Mouse (Mus musculus) testis, adult 2 months (tissue): ENCODE results near the gene Riiad1.

ENCODE experiments used
- CTCF ChIP-seq: fragments of 200-500 bp; IDR thresholded peaks from 2 replicates; pipeline ENCODE4 v1.5.1; 2012; ENCODE audit warnings: low read depth, mild to moderate bottlenecking, inconsistent platforms, low read length, moderate library complexity; ENCODE audit not compliant: control insufficient read depth, insufficient read depth, insufficient replicate concordance
- POLR2A ChIP-seq: fragments of 200-500 bp; IDR thresholded peaks from 2 replicates; pipeline ENCODE4 v1.6.1; 2012; ENCODE audit warnings: low read depth, mild to moderate bottlenecking, inconsistent platforms, low read length, moderate library complexity; ENCODE audit not compliant: control insufficient read depth

DNA sequence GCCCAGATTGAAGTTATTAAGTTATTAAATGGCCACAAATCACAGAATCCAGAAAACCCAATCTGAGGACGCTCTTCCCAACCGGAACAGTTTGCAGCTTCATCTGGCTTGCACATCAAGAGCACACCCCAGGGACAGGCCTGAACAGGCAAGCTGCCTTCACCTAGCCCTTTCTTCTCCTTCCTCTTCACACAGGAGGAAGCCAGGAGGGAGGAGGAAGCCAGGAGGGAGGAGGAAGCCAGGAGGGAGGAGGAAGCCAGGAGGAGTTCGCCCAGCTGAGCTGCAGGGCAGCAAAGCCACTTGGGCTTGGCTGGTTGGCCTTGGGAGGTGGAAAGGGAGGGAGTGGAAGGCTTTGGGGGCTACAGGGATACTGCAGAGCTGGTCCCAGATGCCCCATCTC, 11.2 kb downstream of the Riiad1 start:
- TF ChIP-seq CTCF (no peak), POLR2A (no peak)
